Mouse (Mus musculus) heart, adult 9 months (tissue): ENCODE measurements at regions not wholly inside any gene's neighbourhood (a gene's known extent, or its start where the extent isn't known, plus 50 kb on each side); places are given as distances from the start of the nearest gene placed in this dataset.
"Not testable (repeated sequence)": the region's sequence is repeated elsewhere in the genome, so short reads cannot be mapped to it uniquely, and the experiment has no call there.

Experiments used
- DNase-seq, 2 experiments: peaks; one replicate each; pipeline ENCODE4 v3.0.0; 2022; ENCODE audit warnings: low spot score in 2 of 2

GRCm38 (mm10) chr4:71422121-71422520 lies 335.6 kb downstream of the Gm11232 start:
- not testable (repeated sequence) for DNase-seq

DNA sequence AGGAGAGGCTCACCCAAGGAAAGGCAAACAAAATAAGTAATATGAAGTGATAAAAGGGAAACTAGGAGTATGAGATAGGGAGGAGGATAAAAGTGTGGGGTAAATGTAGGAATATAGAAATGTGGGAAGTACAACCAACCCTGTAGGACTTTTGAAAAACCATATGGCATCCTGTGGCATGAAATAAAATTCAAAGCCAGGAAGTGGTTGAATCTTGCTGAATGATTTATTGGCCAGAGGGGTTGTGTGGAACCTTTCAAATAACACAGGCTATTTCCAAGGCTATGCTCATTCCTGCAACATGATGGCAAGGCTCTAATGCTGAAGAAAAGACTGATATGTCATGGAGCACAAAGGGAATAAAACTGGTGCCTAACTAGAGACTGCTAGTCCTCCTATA lies 347.9 kb downstream of the Gm11232 start:
- no peak for DNase-seq

DNA sequence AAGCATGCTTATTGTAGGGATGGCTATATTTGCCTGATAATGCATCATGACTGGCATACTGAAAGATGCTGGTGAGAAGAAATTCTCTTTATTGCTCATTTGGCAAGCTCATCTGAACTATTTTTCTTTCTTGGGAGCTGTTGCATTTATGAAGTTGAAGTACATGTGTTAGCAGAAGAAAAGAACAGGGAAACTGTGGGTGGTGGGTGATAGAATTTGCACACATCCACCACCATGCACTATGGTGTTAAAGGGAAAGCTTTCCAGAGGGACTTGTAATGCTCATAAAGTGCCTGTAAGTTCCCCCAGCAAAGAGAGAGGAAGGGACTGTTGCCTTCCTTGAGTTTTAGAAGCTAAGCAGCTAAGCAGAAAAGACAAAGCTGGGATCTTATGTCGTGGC lies 367.3 kb downstream of the Gm11232 start:
- DNase-seq, result no peak

DNA sequence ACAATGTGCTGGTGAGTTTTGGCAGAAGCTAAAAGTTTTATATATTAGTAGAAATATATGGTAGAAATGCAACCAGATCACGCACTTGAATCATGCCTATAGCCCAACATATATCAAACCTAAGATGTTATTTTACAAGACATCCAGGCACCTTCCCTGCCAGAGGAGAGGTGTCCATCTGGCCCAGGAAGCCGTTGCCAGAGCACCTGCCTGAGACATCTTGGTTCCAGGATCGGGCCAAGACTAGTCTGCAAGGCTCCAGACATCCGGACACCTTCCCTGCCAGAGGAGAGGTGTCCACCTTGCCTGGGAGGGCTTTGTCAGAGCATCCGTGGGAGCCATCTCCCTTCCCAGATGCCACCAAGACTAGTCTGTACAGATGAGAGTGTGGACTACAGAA lies 388.5 kb downstream of the Gm11232 start:
- DNase-seq, result no peak

- no peak for DNase-seq
Measured at GRCm38 (mm10) chr4:71363761-71364160, 394.0 kb downstream of the Gm11232 start.

DNA sequence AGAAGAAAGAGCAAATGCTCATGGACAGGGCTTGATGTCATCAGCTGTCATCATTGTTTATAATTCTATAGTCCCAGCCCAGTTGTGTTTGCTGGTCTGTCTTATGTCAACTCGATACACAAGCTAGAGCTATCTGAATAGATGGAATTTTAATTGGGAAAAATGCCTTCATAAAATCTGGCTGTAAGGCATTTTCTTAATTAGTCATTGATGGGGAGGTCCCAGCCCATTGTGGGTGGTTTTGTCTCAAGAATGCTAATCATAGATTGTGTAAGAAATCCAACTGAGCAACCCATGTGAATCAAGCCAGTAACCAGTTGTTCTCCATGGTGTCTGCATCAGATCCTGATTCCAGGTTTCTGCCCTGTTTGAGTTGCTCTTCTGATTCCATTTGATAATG lies 400.1 kb downstream of the Gm11232 start:
- DNase-seq, result no peak

- no peak for DNase-seq
Measured at GRCm38 (mm10) chr4:71356714-71357113, 401.1 kb downstream of the Gm11232 start.

DNA sequence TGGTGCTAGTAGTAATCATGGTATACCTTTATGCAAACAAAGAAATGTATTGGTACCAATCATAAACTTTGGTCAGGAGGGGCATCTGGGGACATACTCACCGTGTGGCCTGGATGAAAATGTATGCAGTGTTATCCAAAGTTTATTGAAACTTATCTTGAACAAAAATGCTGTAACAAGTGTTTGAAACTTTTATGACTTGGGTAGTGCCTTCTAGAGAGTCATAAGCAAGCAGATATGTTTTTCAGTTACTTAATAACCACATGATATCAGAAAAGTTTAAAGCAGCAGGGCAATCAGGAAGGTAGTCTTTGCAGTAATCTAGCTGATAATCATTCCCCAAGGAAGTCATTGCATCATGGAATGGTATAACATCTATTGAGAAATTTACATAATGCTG lies 401.5 kb downstream of the Gm11232 start:
- DNase-seq, result no peak

DNA sequence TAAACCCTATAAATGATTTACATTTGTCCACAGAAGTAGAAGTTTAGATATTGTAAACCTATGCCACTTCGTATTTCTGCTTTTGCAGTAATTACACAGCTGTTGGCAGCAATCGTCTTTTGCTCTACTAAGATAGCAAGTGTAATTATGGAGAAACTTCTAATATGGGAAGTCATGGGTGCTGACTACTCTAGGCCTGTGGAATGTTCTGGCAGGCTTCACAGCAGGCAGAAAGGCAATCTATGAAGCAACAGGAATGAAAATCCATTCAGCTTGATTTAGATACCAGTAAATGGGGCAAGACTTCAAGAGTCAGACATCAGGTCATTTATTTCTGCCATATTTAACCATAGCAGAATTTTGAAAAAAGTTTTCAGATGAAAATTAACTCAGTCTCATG lies 405.9 kb downstream of the Gm11232 start:
- DNase-seq, result no peak

DNA sequence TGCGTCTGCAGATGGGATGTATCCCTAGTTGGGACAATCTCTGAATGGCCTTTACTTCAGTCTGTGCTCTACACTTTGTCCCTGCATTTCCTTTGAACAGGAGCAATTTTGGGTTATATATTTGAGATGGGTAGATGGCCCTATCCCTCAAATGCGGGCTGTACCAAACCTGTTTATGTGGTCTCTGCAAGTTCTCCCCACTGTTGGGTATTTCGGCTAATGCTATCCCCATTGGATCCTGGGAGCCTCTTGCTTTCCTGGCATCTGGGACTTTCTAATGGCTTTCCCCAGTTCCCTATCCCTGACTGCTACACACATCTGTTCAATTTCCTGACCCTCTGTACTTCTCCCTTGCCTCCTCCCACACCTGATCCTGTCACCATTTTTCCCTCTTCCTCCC lies 414.7 kb downstream of the Gm11232 start:
- no peak for DNase-seq

GRCm38 (mm10) chr4:71338582-71338981 lies 419.2 kb downstream of the Gm11232 start:
- DNase-seq, result no peak

- no peak for DNase-seq
Measured at GRCm38 (mm10) chr4:71332672-71333071, 425.1 kb downstream of the Gm11232 start.

DNA sequence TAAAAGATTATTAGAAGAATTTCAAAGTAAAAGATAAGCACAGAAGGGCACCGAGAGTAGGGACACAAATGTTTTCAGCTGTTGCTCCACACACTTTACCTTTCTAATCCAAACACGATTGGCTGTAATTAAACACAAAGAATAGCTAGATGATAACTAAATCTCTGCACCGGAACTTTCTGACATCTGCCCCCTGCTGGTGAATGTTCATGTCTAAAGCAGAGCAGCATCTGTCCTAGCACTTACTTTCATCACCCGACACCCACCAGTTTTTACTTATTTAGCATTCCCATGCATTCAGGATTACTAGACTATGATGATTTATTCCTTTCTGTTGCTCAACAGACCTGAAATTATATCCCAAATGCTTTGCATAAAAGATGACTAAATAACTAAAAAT lies 425.7 kb downstream of the Gm11232 start:
- DNase-seq, result no peak

DNA sequence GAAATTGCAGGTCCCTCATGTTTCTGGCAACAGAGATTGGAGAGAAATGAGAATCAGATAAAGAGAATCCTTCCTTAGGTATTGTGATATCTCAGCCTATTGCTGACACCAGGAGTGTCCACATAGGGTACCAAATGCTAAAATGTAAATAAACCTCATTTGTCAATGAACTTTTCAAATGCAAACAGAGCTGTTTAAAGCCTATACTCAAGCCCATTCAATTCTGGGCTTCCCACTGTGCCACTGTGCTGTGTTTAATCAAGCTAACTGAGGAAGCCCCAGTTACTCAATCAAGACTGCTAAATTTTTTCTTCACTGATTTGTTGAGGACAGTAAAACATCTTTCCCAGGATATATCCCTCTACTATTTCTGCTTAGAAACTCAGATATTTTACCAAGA lies 441.2 kb downstream of the Gm11232 start:
- no peak for DNase-seq

DNA sequence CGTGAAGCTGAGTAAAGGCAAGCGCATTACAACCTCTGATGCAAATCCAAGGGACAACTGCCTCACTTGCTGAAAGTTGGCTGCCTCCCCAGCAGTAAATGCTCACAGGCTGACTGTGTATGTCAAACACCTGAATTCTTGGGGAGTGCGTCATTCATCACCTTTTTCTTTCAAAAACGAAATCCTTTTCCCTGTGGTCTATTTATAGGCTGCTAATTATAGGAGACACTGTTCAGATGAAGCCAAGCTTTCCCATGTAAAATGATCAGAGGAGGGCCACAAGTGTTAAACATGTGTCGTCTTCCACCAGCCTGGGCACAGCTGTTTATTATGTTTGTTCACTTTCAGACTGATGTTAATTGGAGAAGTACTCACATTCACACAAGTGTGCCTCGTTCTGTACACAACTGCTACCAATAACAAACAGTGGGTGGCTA lies 450.6 kb downstream of the Gm11232 start:
- no peak for DNase-seq

- no peak for DNase-seq
Measured at GRCm38 (mm10) chr4:71306690-71307089, 451.1 kb downstream of the Gm11232 start.

- DNase-seq, result not testable (repeated sequence)
Measured at GRCm38 (mm10) chr4:71295716-71296115, 462.0 kb downstream of the Gm11232 start.

GRCm38 (mm10) chr4:71291741-71292149 lies 466.0 kb downstream of the Gm11232 start:
- DNase-seq, result peak; percentile 39 to 50

DNA sequence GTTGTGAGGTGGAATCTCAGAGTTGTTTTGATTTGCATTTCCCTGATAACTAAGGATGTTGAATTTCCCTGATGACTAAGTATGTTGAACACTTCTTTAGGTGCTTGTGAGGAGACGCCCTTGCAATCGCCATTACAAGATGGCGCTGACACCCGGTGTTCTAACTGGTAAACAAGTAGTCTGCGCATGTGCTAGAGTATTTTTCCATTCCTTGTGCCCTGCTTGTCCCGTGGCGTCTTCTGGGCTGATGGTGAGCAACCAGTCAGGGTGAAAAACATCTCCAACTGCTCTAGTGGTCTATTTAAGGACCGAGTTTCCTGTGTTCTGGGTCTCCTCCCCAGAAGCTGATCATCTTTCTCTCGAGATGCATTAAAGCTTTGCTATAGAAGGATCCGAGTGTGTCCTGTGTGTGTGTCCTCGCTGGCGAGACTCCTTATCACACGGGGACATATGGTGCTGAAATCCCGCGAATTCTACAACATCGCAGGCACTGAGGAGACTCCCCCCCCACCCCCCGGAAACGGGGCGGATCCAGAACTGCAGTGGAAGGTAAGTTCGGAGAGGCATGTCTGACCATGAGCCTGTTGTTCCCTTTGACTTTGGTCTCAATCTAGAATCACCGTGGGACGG lies 466.5 kb downstream of the Gm11232 start:
- peak; percentile 48 to 62 for DNase-seq

DNA sequence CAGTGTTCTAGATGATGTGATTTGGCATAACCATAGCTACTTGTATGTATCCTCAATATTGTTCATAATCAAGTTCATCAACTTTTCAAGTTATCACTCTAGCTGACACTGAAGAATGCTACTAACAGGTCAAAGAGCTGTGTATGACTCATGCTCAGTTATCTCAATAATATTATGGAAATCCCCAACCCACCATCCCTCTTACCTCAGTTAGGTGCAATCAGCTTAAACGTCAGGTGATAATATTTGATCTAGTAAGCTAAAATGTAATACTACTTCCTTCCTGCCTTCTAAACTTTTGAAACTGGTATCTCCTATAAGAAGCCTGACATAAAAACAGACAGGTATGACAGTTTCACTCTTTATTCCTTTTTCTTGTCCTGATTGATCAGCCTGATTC lies 474.6 kb downstream of the Gm11232 start:
- no peak for DNase-seq

DNA sequence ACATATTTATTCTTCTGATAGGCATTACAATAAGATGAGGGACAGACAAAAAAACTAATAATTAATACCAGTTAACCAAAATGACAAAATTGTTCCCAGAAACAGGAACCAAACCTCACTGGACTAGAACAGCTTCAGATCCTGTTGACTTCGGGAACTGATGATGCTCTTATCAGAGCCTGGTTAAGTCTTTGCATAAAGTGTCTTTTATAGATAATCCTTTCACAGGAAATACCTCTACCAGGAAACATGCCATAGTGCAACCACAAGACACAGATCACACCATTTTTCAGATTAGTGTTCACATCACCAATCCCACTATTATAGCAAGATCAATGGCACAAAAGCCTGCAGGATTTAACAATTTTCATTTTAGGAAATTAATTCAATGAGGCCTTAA lies 478.1 kb downstream of the Gm11232 start:
- no peak for DNase-seq

GRCm38 (mm10) chr4:71259897-71260296 lies 497.9 kb downstream of the Gm11232 start:
- DNase-seq, result no peak

DNA sequence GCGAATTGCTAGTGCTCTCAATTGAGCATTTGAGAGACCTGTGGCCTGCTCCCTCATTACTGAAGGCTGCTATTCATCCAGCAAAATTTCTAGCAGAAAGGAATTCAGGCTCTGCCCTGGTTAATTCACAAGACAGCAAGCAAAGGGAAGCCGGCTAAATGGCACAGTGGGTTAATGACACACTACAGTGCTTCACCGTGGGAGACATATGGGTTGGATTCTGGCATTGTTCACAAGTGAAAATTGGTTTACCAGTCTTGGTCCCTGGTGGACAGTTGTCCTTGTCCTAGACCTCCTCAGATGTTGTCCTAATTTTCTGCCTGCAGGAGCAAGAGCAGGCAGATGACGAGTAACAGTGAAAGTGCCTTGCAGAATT lies 527.3 kb downstream of the Gm11232 start:
- DNase-seq, result no peak

DNA sequence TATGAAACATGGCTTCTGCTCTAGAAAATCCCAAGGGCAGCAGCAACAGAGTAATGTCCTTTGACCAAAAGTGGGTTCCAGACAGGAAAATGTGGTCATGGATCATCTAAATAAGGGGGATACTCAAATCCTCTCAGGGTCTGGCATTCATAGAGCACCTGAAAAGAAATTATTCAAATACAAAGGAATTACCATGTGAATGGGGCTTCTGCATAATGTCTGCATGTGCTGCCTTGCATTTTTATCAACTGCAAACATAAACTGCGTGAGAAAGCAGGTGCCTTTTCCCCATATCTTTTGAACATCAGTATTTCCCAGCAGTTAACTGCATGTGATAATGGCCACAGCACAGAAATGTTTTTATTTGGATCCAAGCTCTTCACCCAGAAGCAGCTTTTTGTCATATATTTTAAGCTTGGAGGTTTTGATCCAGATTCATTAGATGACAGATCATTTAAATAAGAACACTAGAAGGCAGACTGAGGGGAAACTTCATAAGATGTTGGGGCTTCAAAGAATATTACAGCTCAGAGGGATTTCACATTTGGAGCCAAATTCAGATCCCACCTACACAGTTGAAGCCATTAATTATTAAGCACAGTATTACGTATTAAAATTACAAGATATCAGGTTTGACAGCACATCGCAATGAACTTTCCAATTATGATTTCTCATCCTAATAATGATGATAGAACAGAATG lies 527.8 kb downstream of the Gm11232 start:
- no peak for DNase-seq
